Mouse (Mus musculus): Measurements from ENCODE around the gene Sypl.

- TF ChIP-seq POLR2A (IDR thresholded peaks at IDR 0.05; ENCODE audit: control insufficient read depth in 1 of 2, insufficient read depth in 1 of 2, low read depth in 1 of 2, low read length in 2 of 2, poor library complexity in 1 of 2) (no peak), MEF2A (IDR thresholded peaks at IDR 0.05; ENCODE audit: extremely low read depth, insufficient replicate concordance, low read depth, low read length, poor library complexity, severe bottlenecking) (no peak), USF2 (IDR thresholded peaks at IDR 0.05; ENCODE audit: borderline replicate concordance in 1 of 2, insufficient read depth in 1 of 2, low read depth in 1 of 2, low read length in 2 of 2) (no peak), CTCF (IDR thresholded peaks at IDR 0.05 in 2 of 3, conservative IDR thresholded peaks at IDR 0.05 in 1 of 3; ENCODE audit: control insufficient read depth in 1 of 3, insufficient read depth in 1 of 3, low read depth in 2 of 3, low read length in 3 of 3, poor library complexity in 1 of 3, severe bottlenecking in 1 of 3) (no peak), UBTF (IDR thresholded peaks at IDR 0.05; ENCODE audit: borderline replicate concordance, insufficient read depth, low read depth, low read length) (no peak), ZNF384 (IDR thresholded peaks at IDR 0.05; ENCODE audit: low read depth, low read length) (no peak), TAL1 (IDR thresholded peaks at IDR 0.05; ENCODE audit: low read length) (no peak), RCOR1 (IDR thresholded peaks at IDR 0.05; ENCODE audit: low read depth, low read length) (no peak), GABPA (IDR thresholded peaks at IDR 0.05; ENCODE audit: low read depth, low read length) (no peak), MXI1 (IDR thresholded peaks at IDR 0.05; ENCODE audit: low read depth, low read length) (no peak), MAFK (IDR thresholded peaks at IDR 0.05; ENCODE audit: borderline replicate concordance, low read depth, low read length) (no peak), KAT2A (conservative IDR thresholded peaks at IDR 0.05; ENCODE audit: low read depth, low read length) (no peak), POLR2AphosphoS2 (IDR thresholded peaks at IDR 0.05; ENCODE audit: low read length) (no peak), MYC (IDR thresholded peaks at IDR 0.05; ENCODE audit: low read depth, low read length) (no peak)
Measured at GRCm38 (mm10) chr12:32995081-32995834, 41.6 kb downstream of the Sypl start.
